Mouse (Mus musculus): ENCODE results near the gene Zdhhc6. TPM values are rescaled to one million over a fixed set of nuclear protein-coding genes. Genes with fewer than 3 reads are reported as not detected.

Gene Zdhhc6
- 112 and 116 TPM in 2 replicates for polyA plus RNA-seq (2014; fragmentation: Nextera tagmentation; extraction: Ambion mirVana)

- Histone ChIP-seq H3K27me3 (ENCODE audit: control insufficient read depth, insufficient read depth, low read length) (no peaks in the 10 kb centered on the region), H3K4me2 (peak within 1 kb of the TSS; percentile 68), H3K36me3 (ENCODE audit: control insufficient read depth, insufficient read depth, low read length) (peaks cover 4% of the 10 kb centered on the region; the same call in 1 of the 2 replicates), H3K9ac (ENCODE audit: low read length) (peak within 1 kb of the TSS; percentile 86), H3K4me3 (ENCODE audit: low read depth, low read length) (peak within 1 kb of the TSS; percentile 67), H3K4me1 (ENCODE audit: control insufficient read depth, insufficient read depth, low read length) (peaks cover 18% of the 10 kb centered on the region), H3K9me3 (ENCODE audit: control insufficient read depth, low read length) (no peaks in the 10 kb centered on the region), H3K27ac (ENCODE audit: low read depth, low read length) (peak within 1 kb of the TSS; percentile 48)
- WGBS: under 1% methylated on average over 60 of the region's 60 CpGs
- DNase-seq (ENCODE audit: low spot score, missing footprints): peak; percentile 99
- peak; percentile 84 for ATAC-seq (ENCODE audit: low FRiP score)
These were observed at the start of gene Zdhhc6 for GRCm38 (mm10) chr19:55315452-55316108. TSS of gene Zdhhc6 (minus strand) at chr19:55316032.

DNA sequence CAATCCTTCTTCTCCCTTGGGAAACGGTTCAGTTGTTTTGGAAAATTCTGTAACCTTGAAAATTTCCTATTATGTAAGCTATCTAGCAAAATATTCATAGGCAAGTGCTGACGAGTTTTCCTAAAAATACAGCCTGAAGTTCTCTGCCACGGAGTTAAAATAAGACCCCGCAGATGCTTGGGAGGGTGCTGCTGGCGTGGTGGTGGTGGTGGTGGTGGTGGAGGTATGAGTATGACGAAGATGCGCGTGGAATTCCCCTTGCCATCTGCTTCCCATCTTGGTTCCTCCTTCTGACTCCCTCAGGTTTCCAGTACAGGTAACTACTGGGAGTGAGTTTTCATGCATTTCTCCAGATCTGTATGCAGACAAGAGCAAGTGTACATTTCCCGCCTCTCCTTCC is 46.8 kb upstream of the Zdhhc6 start:
- ATAC-seq (ENCODE audit: low FRiP score) (no peak), DNase-seq (ENCODE audit: low spot score, missing footprints) (no peak)
- Histone ChIP-seq H3K4me1 (ENCODE audit: control insufficient read depth, insufficient read depth, low read length) (no peaks in the 10 kb centered on the region), H3K4me3 (ENCODE audit: low read depth, low read length) (no peak overlapping the region), H3K4me2 (no peak overlapping the region), H3K9ac (ENCODE audit: low read length) (no peak overlapping the region), H3K27ac (ENCODE audit: low read depth, low read length) (no peak overlapping the region), H3K27me3 (ENCODE audit: control insufficient read depth, insufficient read depth, low read length) (no peaks in the 10 kb centered on the region), H3K9me3 (ENCODE audit: control insufficient read depth, low read length) (no peaks in the 10 kb centered on the region), H3K36me3 (ENCODE audit: control insufficient read depth, insufficient read depth, low read length) (no peaks in the 10 kb centered on the region)
- WGBS: 94% methylated on average over 9 of the region's 9 CpGs

GRCm38 (mm10) chr19:55350673-55351378 is 35.0 kb upstream of the Zdhhc6 start:
- no peak overlapping the region for H3K27ac ChIP-seq (ENCODE audit: low read depth, low read length)
- DNase-seq (ENCODE audit: low spot score, missing footprints) (peak; percentile 37), ATAC-seq (ENCODE audit: low FRiP score) (no peak)
- no peaks in the 10 kb centered on the region for H3K9me3 ChIP-seq (ENCODE audit: control insufficient read depth, low read length)
- H3K4me3 ChIP-seq (ENCODE audit: low read depth, low read length): no peak overlapping the region
- H3K36me3 ChIP-seq (ENCODE audit: control insufficient read depth, insufficient read depth, low read length): no peaks in the 10 kb centered on the region
- no peaks in the 10 kb centered on the region for H3K27me3 ChIP-seq (ENCODE audit: control insufficient read depth, insufficient read depth, low read length)
- WGBS: 79% methylated on average over 9 of the region's 9 CpGs
- H3K9ac ChIP-seq (ENCODE audit: low read length): no peak overlapping the region
- no peak overlapping the region for H3K4me2 ChIP-seq
- H3K4me1 ChIP-seq (ENCODE audit: control insufficient read depth, insufficient read depth, low read length): no peaks in the 10 kb centered on the region

DNA sequence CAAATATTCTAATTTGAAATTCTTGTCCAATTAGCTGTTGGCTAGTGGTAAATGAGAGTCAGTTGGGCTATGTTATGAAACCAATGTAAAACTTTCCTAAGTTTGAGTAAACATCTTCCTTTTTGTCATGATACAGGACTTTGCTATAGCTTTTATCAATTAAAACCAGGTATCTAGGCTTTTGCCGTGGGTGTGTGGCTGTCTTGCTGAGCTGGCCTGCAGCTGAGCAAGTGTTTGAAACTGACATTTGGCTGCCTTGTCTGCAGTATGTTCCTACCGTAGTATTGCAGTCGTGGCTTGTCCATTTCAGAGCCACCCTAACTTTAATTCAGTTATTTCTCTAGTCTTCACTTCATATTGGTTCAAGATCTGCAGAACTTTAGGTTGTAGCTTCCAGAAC is 32.4 kb upstream of the Zdhhc6 start:
- no peaks in the 10 kb centered on the region for H3K4me1 ChIP-seq (ENCODE audit: control insufficient read depth, insufficient read depth, low read length)
- no peak for DNase-seq (ENCODE audit: low spot score, missing footprints)
- no peak overlapping the region for H3K4me2 ChIP-seq
- H3K27ac ChIP-seq (ENCODE audit: low read depth, low read length): no peak overlapping the region
- 89% methylated on average over 3 of the region's 3 CpGs for WGBS
- no peak for ATAC-seq (ENCODE audit: low FRiP score)
- H3K9ac ChIP-seq (ENCODE audit: low read length): no peak overlapping the region
- no peaks in the 10 kb centered on the region for H3K36me3 ChIP-seq (ENCODE audit: control insufficient read depth, insufficient read depth, low read length)
- H3K9me3 ChIP-seq (ENCODE audit: control insufficient read depth, low read length): no peaks in the 10 kb centered on the region
- H3K27me3 ChIP-seq (ENCODE audit: control insufficient read depth, insufficient read depth, low read length): no peaks in the 10 kb centered on the region
- H3K4me3 ChIP-seq (ENCODE audit: low read depth, low read length): no peak overlapping the region

GRCm38 (mm10) chr19:55343274-55343673 is 27.4 kb upstream of the Zdhhc6 start:
- ATAC-seq (ENCODE audit: low FRiP score) (no peak), DNase-seq (ENCODE audit: low spot score, missing footprints) (peak; percentile 60)
- Histone ChIP-seq H3K36me3 (ENCODE audit: control insufficient read depth, insufficient read depth, low read length) (no peaks in the 10 kb centered on the region), H3K27me3 (ENCODE audit: control insufficient read depth, insufficient read depth, low read length) (no peaks in the 10 kb centered on the region), H3K4me3 (ENCODE audit: low read depth, low read length) (no peak overlapping the region), H3K27ac (ENCODE audit: low read depth, low read length) (no peak overlapping the region), H3K4me2 (no peak overlapping the region), H3K4me1 (ENCODE audit: control insufficient read depth, insufficient read depth, low read length) (peaks cover 2% of the 10 kb centered on the region; the same call in 1 of the 2 replicates), H3K9ac (ENCODE audit: low read length) (no peak overlapping the region), H3K9me3 (ENCODE audit: control insufficient read depth, low read length) (no peaks in the 10 kb centered on the region)
- WGBS: 92% methylated on average over 9 of the region's 9 CpGs

GRCm38 (mm10) chr19:55342423-55342822 is 26.6 kb upstream of the Zdhhc6 start:
- 94% methylated on average over 7 of the region's 7 CpGs for WGBS

GRCm38 (mm10) chr19:55341377-55341776 is 25.5 kb upstream of the Zdhhc6 start:
- Histone ChIP-seq H3K27ac (ENCODE audit: low read depth, low read length) (no peak overlapping the region), H3K9me3 (ENCODE audit: control insufficient read depth, low read length) (no peaks in the 10 kb centered on the region), H3K9ac (ENCODE audit: low read length) (no peak overlapping the region), H3K4me1 (ENCODE audit: control insufficient read depth, insufficient read depth, low read length) (peaks cover 2% of the 10 kb centered on the region; the same call in 1 of the 2 replicates), H3K27me3 (ENCODE audit: control insufficient read depth, insufficient read depth, low read length) (no peaks in the 10 kb centered on the region), H3K4me2 (no peak overlapping the region), H3K36me3 (ENCODE audit: control insufficient read depth, insufficient read depth, low read length) (no peaks in the 10 kb centered on the region), H3K4me3 (ENCODE audit: low read depth, low read length) (no peak overlapping the region)
- DNase-seq (ENCODE audit: low spot score, missing footprints) (no peak), ATAC-seq (ENCODE audit: low FRiP score) (no peak)
- WGBS: 76% methylated on average over 3 of the region's 3 CpGs

More at GRCm38 (mm10) chr19:55342423-55342822, 26.6 kb upstream of the Zdhhc6 start:
- H3K4me2 ChIP-seq: no peak overlapping the region
- no peaks in the 10 kb centered on the region for H3K36me3 ChIP-seq (ENCODE audit: control insufficient read depth, insufficient read depth, low read length)
- no peak overlapping the region for H3K9ac ChIP-seq (ENCODE audit: low read length)
- H3K27ac ChIP-seq (ENCODE audit: low read depth, low read length): no peak overlapping the region
- ATAC-seq (ENCODE audit: low FRiP score) (no peak), DNase-seq (ENCODE audit: low spot score, missing footprints) (peak; percentile 51)
- no peaks in the 10 kb centered on the region for H3K27me3 ChIP-seq (ENCODE audit: control insufficient read depth, insufficient read depth, low read length)
- no peaks in the 10 kb centered on the region for H3K9me3 ChIP-seq (ENCODE audit: control insufficient read depth, low read length)
- peaks cover 2% of the 10 kb centered on the region; the same call in 1 of the 2 replicates for H3K4me1 ChIP-seq (ENCODE audit: control insufficient read depth, insufficient read depth, low read length)
- no peak overlapping the region for H3K4me3 ChIP-seq (ENCODE audit: low read depth, low read length)

GRCm38 (mm10) chr19:55340521-55340920 is 24.7 kb upstream of the Zdhhc6 start:
- DNase-seq (ENCODE audit: low spot score, missing footprints) (no peak), ATAC-seq (ENCODE audit: low FRiP score) (no peak)
- no peaks in the 10 kb centered on the region for H3K9me3 ChIP-seq (ENCODE audit: control insufficient read depth, low read length)
- no peak overlapping the region for H3K9ac ChIP-seq (ENCODE audit: low read length)
- H3K27ac ChIP-seq (ENCODE audit: low read depth, low read length): no peak overlapping the region
- no peaks in the 10 kb centered on the region for H3K27me3 ChIP-seq (ENCODE audit: control insufficient read depth, insufficient read depth, low read length)
- WGBS: 93% methylated on average over 6 of the region's 6 CpGs
- no peak overlapping the region for H3K4me2 ChIP-seq
- no peak overlapping the region for H3K4me3 ChIP-seq (ENCODE audit: low read depth, low read length)
- H3K4me1 ChIP-seq (ENCODE audit: control insufficient read depth, insufficient read depth, low read length): peaks cover 2% of the 10 kb centered on the region; the same call in 1 of the 2 replicates
- no peaks in the 10 kb centered on the region for H3K36me3 ChIP-seq (ENCODE audit: control insufficient read depth, insufficient read depth, low read length)

GRCm38 (mm10) chr19:55337664-55338063 is 21.8 kb upstream of the Zdhhc6 start:
- Histone ChIP-seq H3K4me1 (ENCODE audit: control insufficient read depth, insufficient read depth, low read length) (peaks cover 2% of the 10 kb centered on the region; the same call in 1 of the 2 replicates), H3K9me3 (ENCODE audit: control insufficient read depth, low read length) (no peaks in the 10 kb centered on the region), H3K4me3 (ENCODE audit: low read depth, low read length) (no peak overlapping the region), H3K27ac (ENCODE audit: low read depth, low read length) (no peak overlapping the region), H3K4me2 (no peak overlapping the region), H3K36me3 (ENCODE audit: control insufficient read depth, insufficient read depth, low read length) (no peaks in the 10 kb centered on the region), H3K9ac (ENCODE audit: low read length) (no peak overlapping the region), H3K27me3 (ENCODE audit: control insufficient read depth, insufficient read depth, low read length) (no peaks in the 10 kb centered on the region)
- DNase-seq (ENCODE audit: low spot score, missing footprints) (no peak), ATAC-seq (ENCODE audit: low FRiP score) (no peak)
- WGBS: 94% methylated on average over 10 of the region's 10 CpGs
